Mouse (Mus musculus) embryonic facial prominence, embryonic 14.5 days (tissue): ENCODE measurements around the gene Pde10a. TPM values are rescaled to one million over a fixed set of nuclear protein-coding genes. Genes with fewer than 3 reads are reported as not detected.
A peak's percentile ranks its signal among the peaks of the same experiment; 100 is the strongest.

Experiments used
- ATAC-seq: fragments of 200-750 bp; cut with Nextera tagmentation; 2 replicates; pipeline ENCODE4 v1.8.0; 2017; ENCODE audit warnings: low read depth, moderate number of reproducible peaks, moderate TSS enrichment
- DNase-seq: peaks from one replicate; pipeline ENCODE4 v3.0.0-alpha.2; 2015; ENCODE audit warnings: low spot score
- H3K27ac ChIP-seq: fragments of 300-500 bp; sonication (generic); replicated peaks from 2 replicates; pipeline ENCODE4 v1.5.1; 2014; ENCODE audit warnings: low read depth, mild to moderate bottlenecking, low read length, moderate library complexity
- H3K27me3 ChIP-seq: fragments of 300-500 bp; sonication (generic); replicated peaks from 2 replicates; pipeline ENCODE4 v1.6.1; 2014; ENCODE audit warnings: low read length; ENCODE audit not compliant: control insufficient read depth, insufficient read depth
- H3K36me3 ChIP-seq: fragments of 300-500 bp; sonication (generic); 2 replicates; pipeline ENCODE4 v1.6.1; 2014; ENCODE audit warnings: low read length, mixed read lengths; ENCODE audit not compliant: control insufficient read depth, insufficient read depth
- H3K4me1 ChIP-seq: fragments of 300-500 bp; sonication (generic); 2 replicates; pipeline ENCODE4 v1.6.1; 2014; ENCODE audit warnings: antibody characterized with exemption, low read length; ENCODE audit not compliant: control insufficient read depth, insufficient read depth
- H3K4me2 ChIP-seq: fragments of 300-500 bp; sonication (generic); 2 replicates; pipeline ENCODE4 v1.6.1; 2014; ENCODE audit warnings: low read depth, mild to moderate bottlenecking, low read length, moderate library complexity, mixed read lengths
- H3K4me3 ChIP-seq: fragments of 300-500 bp; sonication (generic); 2 replicates; pipeline ENCODE4 v1.5.1; 2014; ENCODE audit warnings: low read depth, mild to moderate bottlenecking, low read length
- H3K9ac ChIP-seq: fragments of 300-500 bp; sonication (generic); 2 replicates; pipeline ENCODE4 v1.6.1; 2014; ENCODE audit warnings: low read depth, mild to moderate bottlenecking, low read length, moderate library complexity, mixed read lengths
- H3K9me3 ChIP-seq: fragments of 300-500 bp; sonication (generic); 2 replicates; pipeline ENCODE4 v1.6.1; 2016; ENCODE audit warnings: low read length; ENCODE audit not compliant: control insufficient read depth
- WGBS: fragments of 180-500 bp; shearing (Covaris S2); extraction: QIAGEN DNeasy Blood & Tissue Kit; methylation state at CpG from one replicate; pipeline ENCODE4 v1.1.7; 2014; 5-methylcytosine and 5-hydroxymethylcytosine counted together
- polyA plus RNA-seq: library from polyadenylated mRNA; unstranded; fragments of >200 nt; fragmentation: Nextera tagmentation; extraction: Ambion mirVana; gene quantifications from 2 replicates; pipeline ENCODE4 v1.2.1, GENCODE M21; 2014

Gene Pde10a
- polyA plus RNA-seq, 1 experiment from 2014 or later: 2.3 TPM

GRCm38 (mm10) chr17:8787762-8788161 is 262.6 kb downstream of the Pde10a start:
- 57% methylated on average over 8 of the region's 8 CpGs for WGBS
- no peaks in the 10 kb centered on the region for H3K9me3 ChIP-seq
- no peak overlapping the region for H3K4me3 ChIP-seq
- H3K9ac ChIP-seq: no peak overlapping the region
- no peaks in the 10 kb centered on the region for H3K4me1 ChIP-seq
- no peak overlapping the region for H3K27ac ChIP-seq
- H3K36me3 ChIP-seq: no peaks in the 10 kb centered on the region
- ATAC-seq: no peak
- H3K27me3 ChIP-seq: no peaks in the 10 kb centered on the region; the same call in 1 of the 2 replicates
- no peak for DNase-seq
- no peak overlapping the region for H3K4me2 ChIP-seq

GRCm38 (mm10) chr17:8791561-8791960 is 266.4 kb downstream of the Pde10a start:
- ATAC-seq: no peak
- WGBS: 74% methylated on average over 4 of the region's 4 CpGs
- H3K4me1 ChIP-seq: no peaks in the 10 kb centered on the region
- H3K4me3 ChIP-seq: no peak overlapping the region
- H3K27ac ChIP-seq: no peak overlapping the region
- H3K27me3 ChIP-seq: peaks cover 8% of the 10 kb centered on the region; the same call in 1 of the 2 replicates
- no peak overlapping the region for H3K4me2 ChIP-seq
- no peak overlapping the region for H3K9ac ChIP-seq
- no peak for DNase-seq
- no peaks in the 10 kb centered on the region for H3K36me3 ChIP-seq
- no peaks in the 10 kb centered on the region for H3K9me3 ChIP-seq

DNA sequence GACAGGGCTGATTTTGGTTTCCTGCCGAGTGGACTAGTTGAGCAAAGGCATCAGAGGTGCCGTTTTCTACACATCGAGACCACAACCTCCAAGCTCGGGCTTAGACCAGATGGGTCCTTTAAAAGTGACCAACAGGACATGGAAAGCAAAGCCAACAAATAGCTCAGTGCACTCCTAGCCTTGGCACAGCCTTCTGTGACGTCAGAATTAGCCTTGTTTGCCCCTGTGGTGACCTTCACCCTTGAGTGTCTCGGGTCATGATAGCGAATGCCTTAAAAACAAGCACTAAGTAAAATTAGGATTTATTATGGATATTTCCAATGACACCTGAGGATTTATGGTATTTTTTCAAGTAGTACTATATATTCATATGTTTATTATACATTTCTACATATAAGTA is 267.4 kb downstream of the Pde10a start:
- no peaks in the 10 kb centered on the region for H3K36me3 ChIP-seq
- no peak overlapping the region for H3K27ac ChIP-seq
- peaks cover 11% of the 10 kb centered on the region for H3K27me3 ChIP-seq
- 72% methylated on average over 7 of the region's 7 CpGs for WGBS
- no peaks in the 10 kb centered on the region for H3K4me1 ChIP-seq
- no peak for DNase-seq
- no peak overlapping the region for H3K9ac ChIP-seq
- no peak for ATAC-seq
- no peaks in the 10 kb centered on the region for H3K9me3 ChIP-seq
- no peak overlapping the region for H3K4me2 ChIP-seq
- no peak overlapping the region for H3K4me3 ChIP-seq

GRCm38 (mm10) chr17:8797624-8798023 is 272.5 kb downstream of the Pde10a start:
- Histone ChIP-seq H3K4me2 (no peak overlapping the region), H3K27me3 (peaks cover 58% of the 10 kb centered on the region), H3K27ac (no peak overlapping the region), H3K36me3 (no peaks in the 10 kb centered on the region), H3K9ac (no peak overlapping the region), H3K4me3 (no peak overlapping the region), H3K4me1 (peaks cover 6% of the 10 kb centered on the region; the same call in 1 of the 2 replicates), H3K9me3 (no peaks in the 10 kb centered on the region)
- 13% methylated on average over 2 of the region's 2 CpGs for WGBS
- DNase-seq (no peak), ATAC-seq (no peak)

GRCm38 (mm10) chr17:8798531-8799295 is 273.5 kb downstream of the Pde10a start:
- Histone ChIP-seq H3K9me3 (no peaks in the 10 kb centered on the region), H3K9ac (no peak overlapping the region), H3K4me1 (peaks cover 10% of the 10 kb centered on the region; the same call in 1 of the 2 replicates), H3K36me3 (no peaks in the 10 kb centered on the region), H3K27me3 (peaks cover 69% of the 10 kb centered on the region), H3K27ac (no peak overlapping the region), H3K4me3 (no peak overlapping the region), H3K4me2 (no peak overlapping the region)
- ATAC-seq: no peak
- WGBS: 4% methylated on average over 12 of the region's 12 CpGs
- no peak for DNase-seq

- H3K4me1 ChIP-seq: peaks cover 10% of the 10 kb centered on the region; the same call in 1 of the 2 replicates
- H3K4me3 ChIP-seq: 0 out of 2 replicates have a peak overlapping the region, but pooled peaks have one; percentile 69
- H3K4me2 ChIP-seq: peak overlapping the region; percentile 98; the same call in 1 of the 2 replicates
- peak; percentile 30 for DNase-seq
- no peaks in the 10 kb centered on the region for H3K36me3 ChIP-seq
- peaks cover 75% of the 10 kb centered on the region for H3K27me3 ChIP-seq
- H3K9ac ChIP-seq: no peak overlapping the region
- no peak for ATAC-seq
- H3K9me3 ChIP-seq: no peaks in the 10 kb centered on the region
- no peak overlapping the region for H3K27ac ChIP-seq
- WGBS: 3% methylated on average over 10 of the region's 10 CpGs
Observed at GRCm38 (mm10) chr17:8799296-8799731, 274.1 kb downstream of the Pde10a start.

DNA sequence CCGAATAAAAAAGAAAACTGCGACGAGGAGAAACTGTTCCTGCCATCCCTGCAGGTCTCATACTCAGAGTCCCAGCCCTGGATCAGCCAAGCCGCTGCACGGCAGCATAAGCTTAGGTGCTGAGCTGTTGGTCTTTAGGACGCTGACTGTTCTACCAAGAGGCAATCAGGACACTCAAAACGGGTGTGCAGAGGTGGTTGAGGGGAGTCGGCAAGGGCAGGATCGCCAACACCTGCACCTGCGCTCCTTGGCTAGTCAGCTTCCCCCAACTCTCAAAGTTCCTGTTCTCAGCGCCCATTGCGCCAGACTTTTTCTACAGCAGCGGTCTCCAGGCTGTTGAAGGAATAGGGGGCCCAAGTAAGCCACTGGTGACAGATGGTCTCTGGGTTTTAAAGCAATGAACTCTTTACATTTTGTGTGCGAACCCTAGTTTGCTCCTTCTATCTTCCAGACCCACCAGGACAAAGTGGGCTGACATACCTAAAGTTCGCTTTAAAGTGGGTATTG is 274.8 kb downstream of the Pde10a start:
- ATAC-seq (no peak), DNase-seq (no peak)
- WGBS: 1% methylated on average over 15 of the region's 15 CpGs
- Histone ChIP-seq H3K36me3 (no peaks in the 10 kb centered on the region), H3K27me3 (peaks cover 79% of the 10 kb centered on the region), H3K9ac (no peak overlapping the region), H3K9me3 (no peaks in the 10 kb centered on the region), H3K4me1 (peaks cover 10% of the 10 kb centered on the region; the same call in 1 of the 2 replicates), H3K27ac (no peak overlapping the region), H3K4me2 (peak overlapping the region; percentile 98), H3K4me3 (peak overlapping the region; percentile 69)

GRCm38 (mm10) chr17:8800478-8801082 is 275.4 kb downstream of the Pde10a start:
- no peaks in the 10 kb centered on the region for H3K36me3 ChIP-seq
- H3K4me1 ChIP-seq: peaks cover 10% of the 10 kb centered on the region; the same call in 1 of the 2 replicates
- ATAC-seq: peak; percentile 79
- peak; percentile 78 for DNase-seq
- H3K27me3 ChIP-seq: peaks cover 81% of the 10 kb centered on the region
- WGBS: under 1% methylated on average over 15 of the region's 53 CpGs
- H3K27ac ChIP-seq: peak overlapping the region; percentile 44
- no peaks in the 10 kb centered on the region for H3K9me3 ChIP-seq
- H3K4me2 ChIP-seq: peak overlapping the region; percentile 98
- H3K4me3 ChIP-seq: peak overlapping the region; percentile 69
- peak overlapping the region; percentile 73 for H3K9ac ChIP-seq
